Mouse (Mus musculus): ENCODE measurements around the gene Rpl37a. TPM values are rescaled to one million over a fixed set of nuclear protein-coding genes. Genes with fewer than 3 reads are reported as not detected.
A peak's percentile ranks its signal among the peaks of the same experiment; 100 is the strongest.

Gene Rpl37a
- total and polyA plus RNA-seq, 3 experiments = 162 to 1,269 (median 302) TPM

DNA sequence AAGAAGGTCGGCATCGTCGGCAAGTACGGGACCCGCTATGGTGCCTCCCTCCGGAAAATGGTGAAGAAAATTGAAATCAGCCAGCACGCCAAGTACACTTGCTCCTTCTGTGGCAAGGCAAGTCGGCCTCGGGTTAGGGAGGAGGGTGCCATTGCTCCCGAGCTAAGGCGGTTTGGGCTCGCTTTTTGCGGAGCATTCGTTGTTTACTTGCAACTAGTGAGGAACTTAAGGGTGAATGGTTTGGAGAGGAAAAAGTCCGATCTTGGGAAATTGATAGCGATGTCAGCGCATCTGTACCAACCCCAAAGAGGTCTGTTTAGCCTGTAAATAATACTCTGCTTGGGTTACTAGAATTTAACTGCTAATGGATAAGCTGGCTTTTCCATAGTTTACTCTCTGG, 594 bp downstream of the Rpl37a start:
- TF ChIP-seq TAL1 (conservative IDR thresholded peaks at IDR 0.05; ENCODE audit: low read depth, low read length) (no peak), CTCF (IDR thresholded peaks at IDR 0.05; ENCODE audit: low read depth, low read length) (no peak), GATA2 (IDR thresholded peaks at IDR 0.05; ENCODE audit: borderline replicate concordance, low read depth, low read length) (no peak), POLR2AphosphoS5 (IDR thresholded peaks at IDR 0.05; ENCODE audit: insufficient replicate concordance, low read depth, low read length) (no peak), GATA1 (IDR thresholded peaks at IDR 0.05; ENCODE audit: borderline replicate concordance, low read length) (no peak)
- DNase-seq (ENCODE audit: low spot score) (no peak), ATAC-seq (ENCODE audit: extremely low read depth, insufficient number of reproducible peaks, low FRiP score, poor library complexity, severe bottlenecking) (no peak)
- peaks cover 27% of the 10 kb centered on the region for H3K4me1 ChIP-seq (ENCODE audit: insufficient read depth, low read depth, low read length)
- peaks cover 46% of the 10 kb centered on the region for H3K36me3 ChIP-seq (replicated peaks)
- H3K4me3 ChIP-seq (ENCODE audit: low read depth, low read length) = peak overlapping the region; percentile 86
- 0 out of 2 replicates have a peak, but pooled peaks cover 3% of the 10 kb centered on the region for H3K27me3 ChIP-seq (ENCODE audit: insufficient read depth, low read length)
- no peaks in the 10 kb centered on the region for H3K9me3 ChIP-seq (replicated peaks)

DNA sequence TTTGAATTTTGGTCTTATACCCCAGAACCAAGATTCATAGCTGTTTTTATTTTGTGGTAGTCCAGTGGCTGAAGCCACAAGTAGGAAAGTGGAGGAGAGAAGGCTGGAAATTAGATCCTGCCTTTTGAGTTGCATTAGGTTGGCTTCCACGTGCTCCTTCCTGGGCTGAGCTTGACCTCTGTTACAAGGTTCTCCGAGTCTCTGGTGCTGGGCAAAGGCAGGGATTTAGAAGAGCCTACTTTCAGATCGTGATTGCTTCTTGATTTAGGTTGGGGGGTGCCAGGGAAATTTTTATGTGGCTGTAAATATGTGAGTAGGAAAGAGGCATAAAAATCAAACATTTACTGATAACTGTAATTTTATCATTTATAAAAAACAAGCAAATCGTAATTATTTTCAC, 3.5 kb downstream of the Rpl37a start:
- no peak for DNase-seq (ENCODE audit: low spot score)
- Histone ChIP-seq H3K27me3 (ENCODE audit: insufficient read depth, low read length) (no peaks in the 10 kb centered on the region), H3K36me3 (replicated peaks) (peaks cover 61% of the 10 kb centered on the region), H3K4me3 (ENCODE audit: low read depth, low read length) (no peak overlapping the region; the same call in 1 of the 2 replicates), H3K9me3 (replicated peaks) (no peaks in the 10 kb centered on the region), H3K4me1 (ENCODE audit: insufficient read depth, low read depth, low read length) (peaks cover 38% of the 10 kb centered on the region)
- no peak for ATAC-seq (ENCODE audit: extremely low read depth, insufficient number of reproducible peaks, low FRiP score, poor library complexity, severe bottlenecking)
- TF ChIP-seq GATA2 (IDR thresholded peaks at IDR 0.05; ENCODE audit: borderline replicate concordance, low read depth, low read length) = no peak
- no peak for TF ChIP-seq POLR2AphosphoS5 (IDR thresholded peaks at IDR 0.05; ENCODE audit: insufficient replicate concordance, low read depth, low read length)
- TF ChIP-seq GATA1 (IDR thresholded peaks at IDR 0.05; ENCODE audit: borderline replicate concordance, low read length) = no peak
- TF ChIP-seq CTCF (IDR thresholded peaks at IDR 0.05; ENCODE audit: low read depth, low read length) = no peak
- no peak for TF ChIP-seq TAL1 (conservative IDR thresholded peaks at IDR 0.05; ENCODE audit: low read depth, low read length)

DNA sequence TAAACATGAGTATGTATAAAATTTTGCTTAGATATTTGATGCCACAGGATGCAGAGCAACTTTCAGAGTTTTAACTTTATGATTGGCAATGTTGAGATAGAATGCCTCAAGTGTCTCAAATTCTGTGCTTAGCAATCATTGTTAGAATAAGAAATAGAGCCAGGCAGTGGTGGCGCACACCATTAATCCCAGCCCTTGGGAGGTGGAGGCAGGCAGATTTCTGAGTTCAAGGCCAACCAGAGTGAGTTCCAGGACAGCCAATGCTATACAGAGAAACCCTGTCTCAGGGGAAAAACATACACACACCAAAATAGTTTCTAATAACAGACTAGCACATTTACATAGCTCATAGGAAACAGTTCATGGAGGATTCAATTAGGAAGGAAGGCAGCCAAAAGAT, 4.0 kb downstream of the Rpl37a start:
- ATAC-seq (ENCODE audit: extremely low read depth, insufficient number of reproducible peaks, low FRiP score, poor library complexity, severe bottlenecking) (no peak), DNase-seq (ENCODE audit: low spot score) (no peak)
- Histone ChIP-seq H3K4me3 (ENCODE audit: low read depth, low read length) (no peak overlapping the region), H3K27me3 (ENCODE audit: insufficient read depth, low read length) (no peaks in the 10 kb centered on the region), H3K4me1 (ENCODE audit: insufficient read depth, low read depth, low read length) (peaks cover 38% of the 10 kb centered on the region), H3K36me3 (replicated peaks) (peaks cover 64% of the 10 kb centered on the region), H3K9me3 (replicated peaks) (no peaks in the 10 kb centered on the region)
- TF ChIP-seq GATA1 (IDR thresholded peaks at IDR 0.05; ENCODE audit: borderline replicate concordance, low read length) (no peak), POLR2AphosphoS5 (IDR thresholded peaks at IDR 0.05; ENCODE audit: insufficient replicate concordance, low read depth, low read length) (no peak), GATA2 (IDR thresholded peaks at IDR 0.05; ENCODE audit: borderline replicate concordance, low read depth, low read length) (no peak), CTCF (IDR thresholded peaks at IDR 0.05; ENCODE audit: low read depth, low read length) (no peak), TAL1 (conservative IDR thresholded peaks at IDR 0.05; ENCODE audit: low read depth, low read length) (no peak)

DNA sequence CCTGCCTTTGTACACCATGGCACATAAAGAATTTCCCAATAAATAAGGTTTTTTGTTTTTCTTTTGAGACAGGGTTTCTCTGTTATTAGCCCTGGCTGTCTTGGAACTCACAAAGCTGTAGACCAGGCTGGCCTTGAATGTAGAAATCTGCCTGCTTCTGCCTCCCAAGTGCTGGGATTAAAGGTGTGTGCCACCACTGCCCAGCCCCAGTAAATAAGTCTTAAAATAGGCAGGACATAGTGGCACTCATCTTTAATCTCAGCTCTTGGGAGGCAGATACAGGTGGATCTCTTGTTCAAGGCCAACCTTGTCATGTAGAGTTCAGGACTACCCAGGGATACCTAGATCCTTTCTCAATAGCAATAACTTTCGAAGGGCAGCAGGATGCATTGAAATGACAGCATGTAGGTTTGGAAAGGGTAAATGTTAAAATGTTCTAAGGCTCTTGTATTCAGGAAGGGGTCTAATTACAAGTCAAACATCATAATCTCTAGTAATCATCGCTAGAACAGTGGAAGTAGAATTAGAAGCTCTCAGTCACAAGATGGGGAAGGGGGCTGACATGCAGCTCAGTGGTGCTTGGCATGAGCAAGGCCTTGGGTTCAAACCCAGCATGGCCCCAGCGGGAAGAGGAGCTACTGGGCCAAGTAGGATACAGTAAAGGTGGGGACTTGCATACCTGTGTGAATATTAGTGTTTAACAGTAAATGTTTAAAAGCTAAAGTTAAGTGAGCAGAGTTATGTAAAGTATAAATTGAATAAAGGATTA, 4.7 kb downstream of the Rpl37a start:
- no peaks in the 10 kb centered on the region for H3K27me3 ChIP-seq (ENCODE audit: insufficient read depth, low read length)
- DNase-seq (ENCODE audit: low spot score) (no peak), ATAC-seq (ENCODE audit: extremely low read depth, insufficient number of reproducible peaks, low FRiP score, poor library complexity, severe bottlenecking) (no peak)
- H3K4me3 ChIP-seq (ENCODE audit: low read depth, low read length) = no peak overlapping the region
- TF ChIP-seq POLR2AphosphoS5 (IDR thresholded peaks at IDR 0.05; ENCODE audit: insufficient replicate concordance, low read depth, low read length) (peak; percentile 87), TAL1 (conservative IDR thresholded peaks at IDR 0.05; ENCODE audit: low read depth, low read length) (no peak)
- H3K36me3 ChIP-seq (replicated peaks) = peaks cover 70% of the 10 kb centered on the region
- H3K4me1 ChIP-seq (ENCODE audit: insufficient read depth, low read depth, low read length) = peaks cover 36% of the 10 kb centered on the region
- no peaks in the 10 kb centered on the region for H3K9me3 ChIP-seq (replicated peaks)

DNA sequence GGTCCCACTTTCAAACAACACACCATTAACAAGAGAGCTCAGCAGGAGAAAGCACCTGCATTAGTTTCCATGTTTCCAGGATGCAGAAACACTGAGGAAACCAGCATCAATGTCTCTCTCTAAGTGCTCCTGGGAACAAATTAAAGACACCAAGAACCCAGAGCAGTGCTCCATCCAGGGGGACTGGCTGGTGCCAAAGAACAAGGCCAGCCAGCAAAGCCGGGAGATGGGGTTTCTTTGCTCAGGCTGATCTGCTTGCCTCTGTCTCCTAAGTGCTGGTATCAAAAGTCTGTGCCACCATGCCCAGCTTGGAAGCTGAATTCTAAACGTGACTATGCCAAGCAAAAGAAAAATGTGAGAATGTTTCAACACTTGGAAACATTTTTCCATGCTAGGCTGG, 5.3 kb downstream of the Rpl37a start:
- H3K9me3 ChIP-seq (replicated peaks) = no peaks in the 10 kb centered on the region
- DNase-seq (ENCODE audit: low spot score) (no peak), ATAC-seq (ENCODE audit: extremely low read depth, insufficient number of reproducible peaks, low FRiP score, poor library complexity, severe bottlenecking) (no peak)
- peaks cover 34% of the 10 kb centered on the region for H3K4me1 ChIP-seq (ENCODE audit: insufficient read depth, low read depth, low read length)
- TF ChIP-seq POLR2AphosphoS5 (IDR thresholded peaks at IDR 0.05; ENCODE audit: insufficient replicate concordance, low read depth, low read length) (peak; percentile 85), GATA2 (IDR thresholded peaks at IDR 0.05; ENCODE audit: borderline replicate concordance, low read depth, low read length) (no peak)
- H3K27me3 ChIP-seq (ENCODE audit: insufficient read depth, low read length) = no peaks in the 10 kb centered on the region
- H3K4me3 ChIP-seq (ENCODE audit: low read depth, low read length) = no peak overlapping the region
- H3K36me3 ChIP-seq (replicated peaks) = peaks cover 74% of the 10 kb centered on the region

DNA sequence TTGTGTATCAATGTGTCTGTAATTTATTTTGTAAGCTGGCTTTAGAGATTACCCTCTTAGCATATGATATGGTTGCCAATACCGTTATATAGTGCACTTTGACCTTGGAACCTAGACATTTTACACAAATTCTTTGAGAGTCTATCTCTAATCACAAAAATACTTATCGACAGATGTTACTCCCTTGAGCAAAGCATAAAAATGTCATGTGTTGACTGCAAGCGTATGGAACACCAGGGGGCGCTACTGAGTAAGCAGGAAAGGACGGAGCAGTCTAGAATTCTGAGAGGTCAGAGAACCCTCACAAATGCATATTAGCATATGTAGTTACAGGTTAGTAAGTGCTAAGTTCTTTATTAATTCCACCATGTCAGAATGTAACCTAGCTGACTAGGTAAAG, 5.8 kb downstream of the Rpl37a start:
- Histone ChIP-seq H3K4me3 (ENCODE audit: low read depth, low read length) (no peak overlapping the region), H3K9me3 (replicated peaks) (no peaks in the 10 kb centered on the region), H3K4me1 (ENCODE audit: insufficient read depth, low read depth, low read length) (peaks cover 34% of the 10 kb centered on the region), H3K27me3 (ENCODE audit: insufficient read depth, low read length) (no peaks in the 10 kb centered on the region), H3K36me3 (replicated peaks) (peaks cover 71% of the 10 kb centered on the region)
- TF ChIP-seq GATA2 (IDR thresholded peaks at IDR 0.05; ENCODE audit: borderline replicate concordance, low read depth, low read length) (no peak), CTCF (IDR thresholded peaks at IDR 0.05; ENCODE audit: low read depth, low read length) (peak; percentile 98), GATA1 (IDR thresholded peaks at IDR 0.05; ENCODE audit: borderline replicate concordance, low read length) (no peak)
- peak; percentile 30; the same call in 1 of the 2 replicates for ATAC-seq (ENCODE audit: extremely low read depth, insufficient number of reproducible peaks, low FRiP score, poor library complexity, severe bottlenecking)
- DNase-seq (ENCODE audit: low spot score) = peak; percentile 44
